Mouse (Mus musculus): Measurements from ENCODE around the gene Msx3.

DNA sequence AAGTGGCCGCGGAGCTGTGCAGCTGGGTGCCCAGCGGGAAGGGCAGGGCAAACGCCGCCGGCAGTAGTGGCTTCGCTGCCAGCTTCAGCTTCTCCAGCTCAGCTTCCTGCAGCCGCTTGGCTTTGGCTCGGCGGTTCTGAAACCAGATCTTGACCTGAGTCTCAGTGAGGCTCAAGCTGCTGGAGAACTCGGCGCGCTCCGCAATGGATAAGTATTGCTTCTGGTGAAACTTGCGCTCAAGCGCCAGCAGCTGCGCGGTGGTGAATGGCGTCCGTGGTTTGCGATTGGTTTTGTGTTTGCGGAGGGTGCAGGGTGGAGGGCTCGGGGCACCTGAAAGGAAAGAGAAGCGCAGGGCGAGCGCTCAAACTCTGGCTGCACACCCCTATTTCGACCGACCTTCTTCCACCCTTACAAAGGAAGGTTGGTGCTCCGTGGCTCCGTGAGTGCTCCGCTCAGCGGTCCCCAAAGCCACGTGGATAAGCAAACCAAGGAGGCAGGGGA lies 1.0 kb downstream of the Msx3 start:
- TF ChIP-seq POLR2A (IDR thresholded peaks at IDR 0.05; ENCODE audit: borderline replicate concordance, extremely low read depth, insufficient read depth, insufficient read length, poor library complexity, severe bottlenecking): no peak
- TF ChIP-seq CTCF (IDR thresholded peaks at IDR 0.05; ENCODE audit: borderline replicate concordance, extremely low read depth, insufficient read depth, insufficient read length): no peak

Measured in brain, embryonic 14.5 days (tissue).